Mouse (Mus musculus) thymus, adult 18-20 months (tissue): ENCODE data around the gene Pof1b.

Experiments
- DNase-seq, 2 experiments: peaks; one replicate each; pipeline ENCODE4 v3.0.0; 2022; ENCODE audit warnings: mixed read lengths in 2 of 2

Pof1b gene

DNA sequence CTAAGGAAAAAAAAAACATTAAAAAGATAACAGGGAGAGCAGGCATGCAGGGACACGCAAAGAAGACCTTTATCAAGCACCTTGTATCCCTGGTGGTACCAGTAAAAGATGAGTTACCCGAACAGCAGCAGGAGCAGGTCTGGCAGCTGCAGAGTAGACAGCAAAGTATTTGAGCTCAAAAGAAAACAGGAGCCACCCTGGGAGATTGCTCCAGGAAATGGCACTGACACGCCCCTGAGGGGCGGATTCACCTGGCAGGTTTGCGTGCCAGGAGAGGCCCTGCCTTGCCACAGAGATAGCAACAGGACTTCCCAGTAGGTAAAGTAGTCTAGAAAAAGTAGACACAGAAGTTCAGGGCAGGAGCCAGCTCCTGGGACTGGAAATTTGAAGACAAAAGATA lies at the start of gene Pof1b:
TSS of gene Pof1b (minus strand) at position 144 of the 400 bp plus-strand sequence.
- no peak for DNase-seq

DNA sequence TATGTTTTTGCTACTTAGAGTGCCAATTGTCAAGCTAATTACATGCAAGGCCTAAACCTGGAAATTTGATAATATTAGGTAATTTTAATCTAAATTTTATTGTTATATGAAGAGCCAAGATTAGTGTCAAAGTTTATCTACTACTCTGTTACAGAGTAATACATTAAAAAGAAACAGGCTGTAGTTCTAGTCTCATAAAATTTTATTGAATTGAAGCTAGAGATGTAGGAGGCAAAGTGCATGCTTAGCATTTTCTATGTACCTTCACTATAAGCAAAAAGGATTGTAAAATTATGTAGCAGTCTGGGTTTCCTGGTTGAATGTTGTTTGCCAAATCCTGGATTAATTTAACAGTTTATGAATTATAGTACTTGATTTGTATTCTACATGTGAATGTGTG lies 18.1 kb upstream of the Pof1b start:
- DNase-seq, result no peak

DNA sequence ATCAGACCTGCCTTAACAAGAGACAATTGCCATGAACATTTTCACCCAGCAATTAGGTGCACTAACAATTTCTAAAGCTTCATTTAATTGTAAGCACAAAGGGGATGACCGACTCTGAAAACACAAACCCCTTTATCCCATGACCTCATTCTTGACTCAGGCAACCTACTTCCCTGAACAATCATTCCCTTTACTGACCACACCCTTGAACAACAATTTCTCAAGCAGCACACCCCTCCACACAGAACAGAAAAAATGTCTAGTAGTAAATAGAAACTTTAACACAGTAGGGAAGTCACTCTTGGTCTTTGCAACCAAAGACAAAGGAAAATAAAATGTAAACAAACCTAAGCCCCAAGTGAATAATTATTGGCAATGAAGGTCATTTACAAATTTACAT lies 4.1 kb downstream of the Pof1b start:
- DNase-seq, result no peak

DNA sequence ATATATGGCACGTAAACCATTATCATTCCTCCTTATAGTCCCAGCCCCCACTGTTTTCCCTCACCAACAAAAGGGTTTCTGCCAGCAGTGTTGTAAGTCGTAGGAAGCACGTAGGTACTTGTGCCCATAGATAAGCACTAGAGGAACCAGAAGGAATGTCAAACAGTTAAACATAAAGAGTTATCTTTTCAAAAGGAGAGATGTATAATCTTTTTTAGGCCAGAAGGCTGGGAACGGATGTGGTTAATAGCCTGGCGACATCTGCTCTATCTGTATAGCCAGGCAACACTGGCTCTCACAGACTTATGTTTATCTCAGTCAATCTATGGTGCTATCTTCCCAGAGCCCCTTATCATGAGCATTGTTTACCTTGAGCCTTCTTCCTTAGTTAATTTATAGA lies 17.8 kb downstream of the Pof1b start:
- DNase-seq, result no peak

DNA sequence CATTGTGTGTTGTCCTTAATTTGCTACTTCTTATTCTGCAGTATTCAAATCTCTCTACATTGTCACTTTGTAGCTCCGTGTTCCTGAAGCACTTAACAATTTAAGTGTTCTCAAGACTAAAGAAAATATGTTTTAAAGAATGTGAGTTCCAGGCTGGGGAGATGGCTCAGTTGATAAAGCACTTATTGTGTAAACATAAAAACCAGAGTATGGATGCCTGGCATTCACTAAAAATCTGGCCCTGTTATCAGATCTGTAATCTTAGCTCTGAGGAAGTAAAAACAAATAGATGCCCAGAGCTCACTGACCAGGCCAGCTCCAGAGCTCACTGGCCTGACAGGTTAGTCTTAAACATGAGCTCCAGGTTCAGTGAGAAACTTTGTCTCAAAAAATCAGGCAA lies 22.9 kb downstream of the Pof1b start:
- DNase-seq, result no peak

DNA sequence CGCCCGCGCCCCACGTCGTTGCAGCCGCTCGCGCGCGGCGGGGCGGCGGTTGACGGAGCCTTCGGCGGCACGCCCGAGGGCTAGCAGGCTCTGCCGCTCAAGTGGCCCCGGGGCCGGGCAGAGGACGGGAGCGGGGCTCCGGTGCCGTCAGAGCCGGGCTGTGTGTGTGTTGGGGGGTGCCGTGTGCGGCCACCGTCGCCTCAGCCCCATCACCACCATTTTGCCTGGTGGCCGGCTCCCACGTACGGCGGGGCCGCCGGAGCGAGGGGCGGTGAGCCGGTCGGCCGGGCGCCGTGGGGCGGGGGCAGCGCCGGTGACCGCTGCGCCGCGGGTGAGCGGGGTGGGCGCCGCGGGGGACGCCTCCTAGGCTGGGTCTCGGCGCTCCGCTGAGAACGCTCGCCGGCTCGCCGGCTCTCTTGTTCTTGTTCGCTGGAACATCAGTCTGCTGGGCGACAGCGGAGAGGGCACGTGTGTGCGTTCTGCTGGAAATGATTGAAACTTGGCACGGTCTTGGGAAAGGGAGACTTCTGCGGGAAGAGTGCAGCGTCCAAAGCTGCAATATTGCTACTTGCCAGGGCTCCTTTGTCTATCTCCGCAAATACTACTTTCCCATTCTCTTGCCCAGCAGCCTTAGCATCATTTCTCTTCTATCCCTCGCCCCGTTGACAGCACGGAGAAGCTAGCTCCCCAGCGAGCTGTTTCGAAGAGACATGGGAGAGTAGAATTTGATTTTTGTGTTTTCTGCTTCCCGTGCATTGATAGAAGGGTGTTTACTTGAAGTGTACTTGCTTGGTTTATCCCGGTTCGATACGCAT lies 96.9 kb downstream of the Pof1b start:
- DNase-seq, result no peak

DNA sequence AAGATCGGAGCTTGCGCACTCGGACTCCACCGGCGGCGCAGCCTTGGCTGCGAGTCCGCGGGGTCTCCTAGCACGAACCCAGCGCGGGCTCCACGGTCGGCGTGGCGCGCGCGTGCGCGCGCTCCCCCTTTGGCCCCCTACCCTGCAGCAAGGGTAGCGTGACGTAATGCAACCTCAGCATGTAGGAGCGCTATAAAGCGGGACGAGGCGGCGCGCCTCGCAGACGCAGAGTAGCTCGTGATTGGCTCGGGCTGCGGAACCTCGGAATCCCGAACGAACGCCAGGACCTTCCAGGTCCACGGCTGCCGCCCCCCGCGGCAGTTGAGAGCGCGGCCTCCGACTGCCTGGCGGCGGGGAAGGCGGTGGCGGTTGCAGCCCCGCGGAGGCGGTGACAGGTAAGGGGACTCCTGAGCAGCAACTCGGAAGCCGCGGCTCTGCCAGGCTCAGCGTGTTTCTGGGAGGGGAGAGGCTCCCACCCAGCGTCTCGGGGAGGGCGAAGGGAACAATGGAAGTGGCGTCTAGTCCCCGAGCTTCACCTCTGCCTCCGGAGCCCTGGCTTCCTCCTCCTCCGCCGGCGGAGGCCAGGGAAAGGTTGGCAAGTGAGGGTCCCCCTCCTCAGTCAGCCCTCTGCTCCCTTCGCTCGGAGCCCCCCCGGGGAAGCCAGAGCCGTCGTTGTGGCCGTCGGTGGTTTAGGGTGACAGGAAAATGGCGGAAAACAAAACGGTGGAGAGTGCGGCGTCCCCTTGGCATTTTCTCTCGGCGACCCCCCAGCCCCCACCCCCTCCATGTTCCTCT lies 97.7 kb downstream of the Pof1b start, which contains the start of gene Zfp711:
TSS of gene Zfp711 (plus strand) at position 16 of the 795 bp plus-strand sequence.
- no peak for DNase-seq
